Mouse (Mus musculus) regulatory T cell (primary cell): ENCODE measurements around the gene Prss54.
"Not testable (repeated sequence)": the region's sequence is repeated elsewhere in the genome, so short reads cannot be mapped to it uniquely, and the experiment has no call there.

Source experiments
- in situ Hi-C: fragments of 300-600 bp; cut with MboI, MseI; formaldehyde crosslinking; loops from one replicate; pipeline ENCODE4 v1.15.1; 2025; ENCODE audit warnings: high pct_unique_total_duplicates

The Prss54 gene

DNA sequence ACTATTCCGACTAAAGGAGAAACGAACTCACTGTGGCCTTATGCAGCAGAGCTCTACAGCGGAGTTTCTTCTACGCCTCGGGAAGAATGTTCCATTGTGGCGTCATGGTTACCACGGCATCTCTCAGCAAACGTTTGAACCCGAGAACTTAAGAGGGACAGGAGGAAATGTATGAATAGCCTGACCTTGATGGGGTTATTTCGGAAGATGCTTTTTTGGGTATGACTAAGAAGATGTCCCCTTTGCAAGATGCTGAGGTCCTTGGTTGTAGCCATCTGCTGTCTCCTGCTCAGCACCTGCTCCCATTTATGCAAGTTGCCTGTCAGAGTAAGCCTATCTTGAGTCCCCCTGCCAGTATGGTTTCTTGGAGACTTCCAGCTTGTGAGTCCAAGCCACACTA, at the start of gene Prss54:
TSS of gene Prss54 (minus strand) at position 101 of the 400 bp plus-strand sequence.
- in situ Hi-C loops: loop anchor here (10.0 kb wide), 1 partner anchor 1971 kb away; no protein-coding TSS in a partner anchor

DNA sequence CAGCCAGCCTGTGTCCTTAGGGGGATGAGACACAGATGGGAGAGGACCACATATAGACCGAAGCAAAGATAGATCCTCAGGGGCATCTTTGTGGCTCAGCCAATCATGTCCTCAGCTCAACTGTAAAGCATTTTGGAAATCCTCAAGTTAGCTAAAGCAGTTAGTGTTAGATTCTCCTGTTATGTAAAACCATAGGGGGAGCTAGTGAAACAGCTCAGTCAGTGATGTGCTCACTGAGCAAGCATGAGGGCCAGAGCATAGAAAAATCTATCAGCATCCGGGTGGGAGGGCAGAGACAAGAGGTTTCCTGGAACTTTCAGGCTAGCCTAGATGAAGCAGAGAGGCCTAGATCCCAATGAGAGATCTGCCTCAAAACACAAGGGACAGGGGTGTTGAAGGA, 48.7 kb upstream of the Prss54 start:
- in situ Hi-C loops: loop anchor here (5.0 kb wide), 1 partner anchor 57 kb away; no protein-coding TSS in a partner anchor

DNA sequence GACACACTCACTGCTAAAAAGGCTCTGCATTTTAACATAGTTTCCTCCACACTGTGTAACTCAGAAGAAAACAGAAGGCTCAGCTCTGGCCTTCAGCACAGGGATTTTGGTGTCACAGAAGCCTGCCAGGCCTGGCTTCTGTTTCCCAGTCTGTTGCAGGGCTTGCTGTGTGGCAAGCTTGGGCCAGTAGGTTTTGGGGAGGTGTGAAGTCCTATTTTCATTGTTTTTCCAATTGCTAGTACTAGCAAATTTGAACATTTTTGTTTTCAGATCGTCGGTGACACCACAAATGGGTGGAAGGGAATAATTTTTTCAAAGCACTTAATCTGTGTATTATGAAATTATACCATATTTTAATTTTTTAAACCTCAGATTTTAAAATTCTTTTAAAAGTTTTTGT, 43.9 kb upstream of the Prss54 start:
- in situ Hi-C loops: no loop called here

DNA sequence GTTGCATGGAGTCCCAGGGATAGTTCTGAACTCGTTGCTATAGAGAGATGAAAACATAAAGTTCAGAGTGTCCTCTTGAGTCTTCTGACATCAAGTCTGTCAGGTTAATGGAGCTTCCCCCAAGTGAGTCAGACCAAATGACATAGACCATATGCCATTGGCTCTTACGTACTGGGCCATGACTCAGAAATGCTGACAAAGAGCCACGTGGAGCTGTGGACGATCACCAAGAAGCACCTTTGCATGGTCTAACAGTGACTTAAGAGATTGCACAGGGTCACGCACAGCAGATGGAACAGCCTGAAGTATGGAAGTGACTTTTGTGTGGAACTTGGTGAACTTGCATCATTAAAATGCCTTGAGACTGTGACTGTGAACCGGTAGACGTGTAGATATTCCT, 40.2 kb upstream of the Prss54 start:
- in situ Hi-C loops: no loop called here

DNA sequence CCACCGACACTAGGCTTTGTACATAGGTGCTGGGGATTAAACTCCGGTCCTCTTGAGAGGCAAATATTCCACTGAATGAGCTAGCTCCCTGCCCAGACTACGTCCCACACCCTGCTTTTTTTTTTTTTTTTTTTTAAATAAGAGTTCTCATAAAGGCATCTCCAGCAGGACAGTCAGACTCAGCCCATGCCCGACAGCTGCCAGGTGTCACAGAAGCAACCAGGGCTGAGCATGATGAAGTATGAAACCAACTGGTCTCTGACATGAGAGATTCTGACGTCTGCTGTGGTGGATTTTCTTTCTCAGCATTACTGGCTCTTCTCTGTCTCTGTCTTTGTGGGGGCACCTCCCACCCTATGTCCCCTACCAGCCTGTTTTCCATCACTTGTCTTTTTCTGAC, 35.6 kb upstream of the Prss54 start:
- in situ Hi-C loops: no loop called here

DNA sequence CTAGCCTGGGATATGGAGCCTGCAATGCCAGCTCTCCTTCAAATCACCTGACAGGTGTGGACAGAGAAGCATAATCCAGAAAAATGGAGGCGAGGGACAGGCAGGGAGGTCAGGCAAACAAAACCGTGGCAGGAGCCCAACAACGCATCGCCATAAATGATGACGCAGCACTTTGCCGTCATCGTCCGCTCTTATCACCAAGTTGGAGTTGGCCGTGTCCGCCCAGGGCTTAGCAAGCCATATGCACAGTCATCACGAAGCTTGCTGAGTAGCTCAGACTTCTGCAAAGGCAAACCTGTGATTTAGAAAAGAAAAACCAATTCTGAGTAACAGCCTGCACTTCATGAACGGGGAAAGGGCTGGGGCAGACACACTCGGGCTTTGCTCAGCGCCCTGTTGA, 34.6 kb upstream of the Prss54 start:
- in situ Hi-C loops: no loop called here

DNA sequence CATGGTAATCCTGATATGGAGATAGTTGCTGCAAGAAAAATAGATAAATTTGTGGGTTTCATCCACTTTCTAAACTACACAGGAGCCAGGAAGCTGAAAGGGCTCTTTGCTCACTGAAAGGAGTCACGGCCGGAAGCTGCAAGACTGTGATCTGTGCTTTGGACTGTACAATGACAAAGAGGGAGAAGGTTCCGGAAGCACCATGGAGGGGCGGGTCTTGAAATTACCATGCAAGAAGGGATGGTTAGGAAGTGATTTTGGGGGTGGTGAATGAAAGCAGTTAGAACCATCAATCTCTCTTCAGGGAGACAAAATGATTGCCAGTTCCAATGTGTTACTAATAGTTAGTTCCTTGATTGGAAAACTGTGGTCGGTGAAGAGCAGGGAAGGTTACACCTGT, 33.3 kb upstream of the Prss54 start:
- in situ Hi-C loops: no loop called here

DNA sequence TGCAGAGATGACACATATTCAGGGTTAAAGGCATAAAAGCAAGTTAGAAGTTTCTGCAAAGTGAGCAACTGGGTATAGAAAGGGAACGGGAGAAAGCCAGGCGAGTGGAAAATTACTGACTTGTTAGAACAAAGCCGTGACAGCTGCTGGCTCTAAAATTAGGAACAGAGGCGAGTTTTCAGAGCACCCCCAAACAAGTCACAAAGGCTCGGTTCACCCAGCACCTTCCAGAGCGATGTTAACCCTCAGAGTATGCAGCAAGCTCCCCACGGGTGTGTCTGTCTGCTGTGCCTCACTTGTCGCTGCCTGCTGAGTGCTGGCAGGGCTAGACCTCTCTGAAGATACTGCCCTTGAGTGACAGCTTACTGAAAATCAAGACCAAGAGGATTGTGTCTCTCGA, 31.1 kb upstream of the Prss54 start:
- in situ Hi-C loops: no loop called here

DNA sequence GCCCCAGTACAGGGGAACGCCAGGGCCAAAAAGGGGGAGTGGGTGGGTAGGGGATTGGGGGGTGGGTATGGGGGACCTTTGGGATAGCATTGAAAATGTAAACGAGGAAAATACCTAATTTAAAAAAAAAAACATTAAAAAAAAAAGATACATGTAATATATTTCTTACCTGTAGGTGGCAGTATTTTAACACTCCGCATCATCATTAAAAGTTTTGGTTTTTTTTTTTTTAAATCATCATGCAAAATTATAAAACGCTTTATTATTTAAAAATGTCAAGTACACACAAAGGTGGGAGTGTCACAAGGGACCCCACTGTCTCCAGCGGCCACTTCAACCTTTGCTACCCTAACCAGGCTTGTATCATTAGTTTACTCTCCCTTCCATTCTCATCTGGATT, 30.4 kb upstream of the Prss54 start:
- in situ Hi-C loops: not testable (repeated sequence)

DNA sequence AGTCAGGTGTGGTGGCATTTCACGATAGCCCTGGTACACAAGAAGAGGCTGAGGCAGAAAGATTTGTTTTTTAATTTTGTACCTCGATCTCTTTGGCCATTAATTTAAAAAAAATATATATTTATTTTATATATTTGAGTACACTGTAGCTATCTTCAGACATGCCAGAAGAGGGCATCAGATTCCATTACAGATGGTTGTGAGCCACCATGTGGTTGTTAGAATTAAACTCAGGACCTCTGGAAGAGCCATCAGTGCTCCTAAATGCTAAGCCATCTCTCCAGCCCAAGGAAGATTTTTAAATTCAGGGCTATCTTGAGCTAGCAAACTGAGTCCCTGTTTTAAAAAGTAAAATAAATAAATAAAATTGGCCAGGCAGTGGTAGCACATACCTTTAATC, 26.0 kb upstream of the Prss54 start:
- in situ Hi-C loops: no loop called here

DNA sequence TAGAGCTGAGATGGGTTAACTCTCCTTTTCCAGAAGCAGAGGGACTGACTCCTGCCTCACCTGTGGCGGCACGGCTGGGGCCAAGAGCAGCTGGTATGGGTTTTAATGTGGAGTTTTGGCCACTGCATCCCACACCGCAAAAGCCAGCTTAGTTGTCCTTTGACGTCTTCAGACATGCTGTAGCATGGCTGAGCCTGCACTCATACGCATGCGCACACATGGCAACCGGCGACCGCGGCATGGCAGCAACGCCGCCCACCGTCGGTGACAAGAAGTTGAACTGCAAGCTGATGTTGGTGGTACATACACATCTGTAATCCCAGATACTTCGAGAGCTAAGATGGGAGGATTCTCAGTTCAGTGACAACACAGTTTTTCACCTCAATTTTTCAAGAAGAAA, 25.2 kb upstream of the Prss54 start:
- in situ Hi-C loops: no loop called here

DNA sequence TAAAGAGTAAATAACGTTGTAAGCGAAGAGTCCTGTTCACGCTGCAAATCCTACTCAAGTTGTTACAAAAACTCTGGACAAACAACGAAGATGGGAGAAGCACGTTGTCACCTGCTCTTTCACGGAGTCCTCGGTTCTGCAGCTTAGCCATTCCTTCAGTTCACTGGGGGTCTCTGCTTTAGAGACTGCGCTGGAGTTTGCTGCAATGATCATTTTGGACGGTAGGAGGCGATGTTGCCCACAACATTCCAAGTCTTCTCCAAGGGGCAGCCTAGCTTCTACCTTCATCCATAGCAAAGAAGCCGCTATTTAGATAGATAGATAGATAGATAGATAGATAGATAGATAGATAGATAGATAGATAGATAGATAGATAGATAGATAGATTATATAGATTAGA, 23.7 kb upstream of the Prss54 start:
- in situ Hi-C loops: loop anchor here (5.0 kb wide), 1 partner anchor 97 kb away; no protein-coding TSS in a partner anchor

DNA sequence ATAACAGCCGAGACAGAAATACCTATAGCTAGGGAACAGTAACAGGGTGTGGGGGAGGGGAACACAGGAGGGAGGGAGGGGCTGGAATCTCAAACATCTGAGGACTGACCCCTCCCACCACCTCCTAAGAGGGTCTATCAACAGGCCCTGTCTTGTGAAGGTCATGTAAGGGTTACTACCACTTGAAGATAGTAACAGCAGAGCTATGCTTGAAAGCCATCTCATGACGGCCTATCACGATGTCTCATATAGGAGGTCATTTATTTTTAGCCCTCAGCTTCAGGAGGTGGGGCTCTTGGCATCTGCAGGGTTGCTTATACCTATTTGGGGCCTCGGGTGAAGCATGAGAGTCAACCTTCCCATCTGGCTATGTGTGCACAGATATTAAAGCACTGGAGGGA, 20.7 kb upstream of the Prss54 start:
- in situ Hi-C loops: loop anchor here (5.0 kb wide), 1 partner anchor 100 kb away; no protein-coding TSS in a partner anchor

DNA sequence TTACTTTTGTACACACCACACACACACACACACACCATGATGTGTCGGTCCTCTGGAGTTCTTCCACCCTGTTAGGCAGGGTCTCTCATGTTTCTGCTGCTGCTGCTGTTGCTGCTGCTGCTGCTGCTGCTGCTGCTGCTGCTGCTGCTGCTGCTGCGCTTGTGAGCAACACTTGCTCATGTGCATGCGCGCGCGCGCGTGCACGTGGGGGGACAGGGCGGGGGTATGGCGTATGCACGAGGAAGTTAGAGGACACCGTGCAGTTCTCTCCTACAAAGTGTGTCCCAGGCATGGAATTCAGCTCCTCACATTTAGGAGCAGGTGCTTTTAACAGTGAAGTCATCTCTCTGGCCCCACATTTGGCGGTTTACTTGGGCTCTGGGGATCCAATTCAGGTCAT, 19.0 kb upstream of the Prss54 start:
- in situ Hi-C loops: loop anchor here (5.0 kb wide), 1 partner anchor 102 kb away; no protein-coding TSS in a partner anchor

DNA sequence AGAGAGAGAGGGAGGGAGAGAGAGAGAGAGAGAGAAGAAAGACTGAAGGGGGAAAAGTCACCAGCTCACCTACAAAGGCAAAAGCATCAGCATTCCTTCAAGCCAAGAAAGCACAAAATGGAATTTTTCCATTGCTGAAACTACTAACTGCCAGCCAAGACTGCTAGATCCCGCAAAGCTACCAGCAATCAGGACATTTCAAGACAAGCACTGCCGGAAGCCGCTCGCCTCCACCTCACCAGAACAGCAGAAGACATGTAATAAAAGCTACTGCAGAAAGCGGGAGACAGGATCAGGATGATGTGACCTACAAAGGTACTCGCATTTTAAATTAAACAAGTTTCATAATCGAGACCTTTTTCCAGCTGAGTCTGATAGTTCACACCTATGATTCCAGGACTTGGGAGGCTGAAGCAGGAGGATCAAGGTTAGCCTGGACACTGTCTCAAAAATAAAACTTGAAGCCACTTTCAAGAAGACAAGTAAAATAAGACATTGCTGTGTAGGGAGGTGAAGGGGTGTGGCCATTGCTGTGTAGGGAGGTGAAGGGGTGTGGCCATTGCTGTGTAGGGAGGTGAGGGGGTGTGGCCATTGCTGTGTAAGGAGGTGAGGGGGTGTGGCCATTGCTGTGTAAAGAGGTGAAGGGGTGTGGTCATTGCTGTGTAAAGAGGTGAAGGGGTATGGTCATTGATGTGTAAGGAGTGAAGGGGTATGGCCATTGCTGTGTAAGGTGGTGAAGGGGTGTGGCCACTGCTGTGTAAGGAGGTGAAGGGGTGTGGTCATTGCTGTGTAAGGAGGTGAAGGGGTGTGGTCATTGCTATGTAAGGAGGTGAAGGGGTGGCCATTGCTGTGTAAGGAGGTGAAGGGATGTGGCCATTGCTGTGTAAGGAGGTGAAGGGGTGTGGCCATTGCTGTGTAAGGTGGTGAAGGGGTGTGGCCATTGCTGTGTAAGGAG, 17.6 kb upstream of the Prss54 start:
- in situ Hi-C loops: no loop called here

DNA sequence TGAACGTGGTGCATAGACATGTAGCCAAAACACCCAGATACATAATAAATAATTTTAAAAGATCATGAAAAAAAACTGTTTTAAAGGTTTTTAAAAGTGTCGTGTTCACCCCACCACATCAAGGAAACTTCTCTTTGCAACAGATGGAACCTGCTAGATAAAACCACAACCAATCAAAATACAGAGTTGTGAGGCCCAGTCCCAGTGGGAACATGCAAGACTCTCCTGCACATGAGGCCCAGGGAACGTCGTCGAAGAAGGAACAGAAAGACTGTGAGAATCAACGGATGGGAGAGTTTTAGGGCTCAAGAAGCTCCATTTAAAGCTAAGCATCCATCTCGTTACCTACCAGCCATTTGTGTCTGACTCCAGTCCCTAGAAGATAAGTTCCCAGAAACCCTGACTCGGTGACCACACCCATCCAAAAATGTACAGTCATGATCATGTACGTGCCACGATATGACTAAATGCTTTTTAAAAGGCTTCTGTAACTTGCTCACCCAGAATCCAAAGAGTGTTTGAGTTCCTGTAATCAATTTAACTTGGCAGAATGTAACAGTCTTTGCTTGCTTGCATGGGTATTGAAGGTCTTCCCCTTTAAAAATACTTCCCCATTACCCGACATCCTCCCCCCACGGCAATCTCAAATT, 16.1 kb upstream of the Prss54 start:
- in situ Hi-C loops: no loop called here

DNA sequence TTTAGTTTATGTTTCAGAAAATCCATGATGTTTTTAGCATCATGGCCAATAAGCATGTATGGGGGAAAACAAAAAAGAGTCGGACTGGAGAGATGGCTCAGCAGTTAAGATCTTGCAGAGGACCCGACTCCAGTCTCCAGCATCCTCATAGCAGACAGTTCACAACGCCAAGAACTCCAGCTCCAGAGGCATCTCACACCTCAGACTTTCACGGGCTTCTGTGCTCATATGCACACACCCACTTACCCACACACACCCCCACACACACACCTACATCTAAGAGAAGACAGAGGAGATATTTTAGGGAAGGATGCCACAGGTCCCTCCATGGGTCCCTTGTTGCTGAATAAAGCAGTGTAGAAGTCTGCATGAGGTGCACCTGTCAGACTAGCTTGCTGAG, 14.4 kb upstream of the Prss54 start:
- in situ Hi-C loops: no loop called here

DNA sequence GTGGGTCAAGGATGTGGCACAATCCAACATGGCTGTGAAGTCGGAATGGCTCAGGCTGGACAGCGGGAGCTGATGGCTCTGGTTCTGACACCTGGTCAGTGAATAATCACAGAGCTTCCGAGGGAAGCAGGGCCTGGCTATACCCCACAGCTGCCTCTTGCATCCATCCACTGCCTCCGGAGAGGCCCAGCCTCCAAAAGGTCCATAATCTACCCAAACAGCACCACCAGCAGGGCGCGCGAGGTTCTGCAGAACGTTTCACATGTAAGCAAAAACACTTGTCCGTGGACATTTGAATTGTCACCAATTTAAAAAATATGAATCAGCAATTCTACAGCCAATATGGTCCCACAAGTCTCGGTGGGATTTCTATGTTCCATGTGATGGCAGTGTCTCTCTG, 13.1 kb upstream of the Prss54 start:
- in situ Hi-C loops: no loop called here

DNA sequence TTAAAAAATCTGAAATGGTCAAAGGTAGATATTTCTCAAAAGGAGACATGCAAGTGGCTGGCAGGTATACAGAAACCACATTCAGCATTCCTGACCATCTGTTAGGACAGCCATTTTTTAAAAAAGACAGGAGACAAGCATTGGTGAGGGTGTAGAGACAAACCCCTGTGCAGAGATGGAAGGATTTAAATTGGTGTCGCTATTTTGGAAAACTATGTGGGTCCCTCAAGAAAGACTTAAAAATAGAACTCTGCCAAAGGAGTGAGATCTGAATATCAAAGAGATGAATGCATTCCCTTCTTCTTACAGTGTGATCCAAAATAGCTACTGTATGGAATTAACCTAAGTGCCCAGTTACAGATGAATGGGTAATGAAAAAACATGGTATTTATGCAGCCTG, 11.2 kb upstream of the Prss54 start:
- in situ Hi-C loops: no loop called here

DNA sequence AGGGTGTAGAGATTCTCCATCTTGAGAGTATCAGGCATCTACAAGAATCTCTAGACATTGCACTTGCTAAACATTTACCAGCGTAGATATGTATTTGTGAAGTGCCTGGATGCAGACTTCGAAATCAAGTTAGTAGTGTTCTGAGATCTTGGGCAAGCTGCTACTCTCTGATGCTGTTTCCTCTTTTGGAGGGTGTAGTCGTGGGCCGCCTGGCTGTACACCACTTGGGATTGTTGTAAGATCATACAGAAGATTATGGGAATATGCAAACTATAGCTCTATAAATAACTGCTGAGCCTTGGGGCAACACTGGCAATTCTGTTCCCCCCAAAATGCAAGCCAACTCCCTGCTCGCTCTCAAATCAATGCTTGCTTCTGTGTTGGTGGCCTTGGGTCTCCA, 3.0 kb downstream of the Prss54 start:
- in situ Hi-C loops: loop anchor here (10.0 kb wide), 1 partner anchor 1968 kb away; no protein-coding TSS in a partner anchor

DNA sequence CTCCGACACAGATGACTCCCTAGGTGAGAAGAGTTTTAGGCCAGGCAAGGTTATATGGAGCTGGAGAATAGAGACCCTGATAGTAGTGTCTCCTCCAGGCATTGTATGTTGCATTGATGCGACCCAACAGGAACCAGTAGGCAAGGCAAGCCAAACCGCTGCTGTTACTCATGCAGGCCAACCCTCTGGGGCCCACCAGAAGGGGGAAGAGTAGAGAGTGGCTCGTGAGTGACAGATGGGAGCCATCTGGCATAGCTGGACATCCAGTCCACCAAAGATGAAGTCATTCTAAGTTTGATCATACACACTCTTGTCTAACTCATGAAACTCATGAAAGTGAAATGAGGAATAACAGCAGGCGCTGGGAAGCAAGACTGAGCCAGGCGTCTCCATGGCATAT, 9.3 kb downstream of the Prss54 start:
- in situ Hi-C loops: no loop called here

DNA sequence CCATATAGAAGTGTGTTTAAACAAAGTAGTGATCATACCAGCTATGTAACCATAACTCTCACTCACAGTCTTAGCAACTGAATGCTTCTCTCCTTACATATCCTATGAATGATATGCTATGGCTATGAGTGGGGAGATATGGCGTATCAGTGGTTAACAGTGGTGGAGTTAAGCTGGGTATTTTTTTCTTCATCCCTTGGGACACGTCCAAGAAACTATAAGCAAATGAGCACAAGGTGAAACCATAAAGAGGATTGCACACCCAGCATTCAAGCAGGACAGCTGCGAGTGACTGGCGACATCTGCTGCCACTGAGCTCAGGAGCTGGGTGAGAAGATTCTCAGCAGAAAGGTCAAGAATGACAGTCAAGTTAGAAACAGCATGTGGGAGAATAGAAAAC, 9.9 kb downstream of the Prss54 start:
- in situ Hi-C loops: no loop called here

DNA sequence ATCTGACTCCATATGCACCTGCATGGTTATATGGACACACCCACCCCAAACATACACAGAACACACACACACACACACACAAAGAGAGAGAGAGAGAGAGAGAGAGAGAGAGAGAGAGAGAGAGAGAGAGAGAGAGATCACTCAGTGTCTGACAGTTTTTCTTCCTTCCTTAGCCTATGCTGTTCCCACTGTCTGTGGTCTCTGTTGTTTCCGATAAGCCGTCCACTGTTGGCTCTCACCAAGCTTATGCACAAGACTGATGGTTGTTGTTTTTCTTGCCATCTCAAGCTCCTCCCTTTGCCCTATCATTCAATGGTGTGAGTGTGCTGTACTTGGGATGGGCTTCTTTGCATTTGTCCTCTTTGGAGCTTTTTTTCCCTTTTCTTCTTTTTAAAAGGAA, 20.2 kb downstream of the Prss54 start:
- in situ Hi-C loops: no loop called here
